Mouse (Mus musculus): ENCODE data around the gene Senp5. TPM values are rescaled to one million over a fixed set of nuclear protein-coding genes. Genes with fewer than 3 reads are reported as not detected.
A peak's percentile ranks its signal among the peaks of the same experiment; 100 is the strongest.
"Not testable (repeated sequence)": the region's sequence is repeated elsewhere in the genome, so short reads cannot be mapped to it uniquely, and the experiment has no call there.

Senp5 gene
- polyA plus RNA-seq, 1 experiment from 2014 or later, result 7.0 TPM

- 82% methylated on average over 4 of the region's 4 CpGs for WGBS
- Histone ChIP-seq H3K4me1 (replicated peaks; ENCODE audit: insufficient read depth, low read length) (no peaks in the 10 kb centered on the region), H3K9ac (ENCODE audit: low read depth, low read length) (no peak overlapping the region), H3K36me3 (ENCODE audit: insufficient read depth, low read length) (peaks cover 36% of the 10 kb centered on the region), H3K27me3 (ENCODE audit: insufficient read depth, low read length) (no peaks in the 10 kb centered on the region), H3K4me3 (replicated peaks; ENCODE audit: low read depth, low read length) (no peak overlapping the region), H3K9me3 (replicated peaks; ENCODE audit: low read length) (no peaks in the 10 kb centered on the region), H3K27ac (no peak overlapping the region), H3K4me2 (ENCODE audit: low read length) (no peak overlapping the region)
- DNase-seq (ENCODE audit: low spot score) (no peak), ATAC-seq (replicated peaks; ENCODE audit: low FRiP score, low read depth) (no peak)
- TF ChIP-seq CTCF (IDR thresholded peaks at IDR 0.05; ENCODE audit: low read depth), result no peak
Observed at GRCm38 (mm10) chr16:31975258-31975657, 27.8 kb downstream of the Senp5 start.

GRCm38 (mm10) chr16:31963224-31963623, 39.9 kb downstream of the Senp5 start:
- no peak overlapping the region for H3K9ac ChIP-seq (ENCODE audit: low read depth, low read length)

GRCm38 (mm10) chr16:31948345-31948774, 54.7 kb downstream of the Senp5 start, which contains the start of the genes 0610012G03Rik and Ncbp2:
TSS of gene 0610012G03Rik (minus strand) at chr16:31948494.
TSS of gene Ncbp2 (plus strand) at chr16:31948513.
- H3K4me1 ChIP-seq (replicated peaks; ENCODE audit: insufficient read depth, low read length), result peaks cover 11% of the 10 kb centered on the region
- peak; percentile 90 for ATAC-seq (replicated peaks; ENCODE audit: low FRiP score, low read depth)
- no peaks in the 10 kb centered on the region for H3K9me3 ChIP-seq (replicated peaks; ENCODE audit: low read length)
- peak within 1 kb of the TSS; percentile 89 for H3K27ac ChIP-seq
- peak within 1 kb of the TSS; percentile 84 for H3K4me3 ChIP-seq (replicated peaks; ENCODE audit: low read depth, low read length)
- peak within 1 kb of the TSS; percentile 84 for H3K9ac ChIP-seq (ENCODE audit: low read depth, low read length)
- H3K27me3 ChIP-seq (ENCODE audit: insufficient read depth, low read length), result no peaks in the 10 kb centered on the region
- peak; percentile 97 for DNase-seq (ENCODE audit: low spot score)
- peak within 1 kb of the TSS; percentile 87 for H3K4me2 ChIP-seq (ENCODE audit: low read length)
- no peak for TF ChIP-seq CTCF (IDR thresholded peaks at IDR 0.05; ENCODE audit: low read depth)
- 0 out of 2 replicates have a peak, but pooled peaks cover 6% of the 10 kb centered on the region for H3K36me3 ChIP-seq (ENCODE audit: insufficient read depth, low read length)
- WGBS, result under 1% methylated on average over 55 of the region's 55 CpGs

More at GRCm38 (mm10) chr16:31963224-31963623, 39.9 kb downstream of the Senp5 start:
- Histone ChIP-seq H3K4me1 (replicated peaks; ENCODE audit: insufficient read depth, low read length) (no peaks in the 10 kb centered on the region), H3K27me3 (ENCODE audit: insufficient read depth, low read length) (no peaks in the 10 kb centered on the region), H3K36me3 (ENCODE audit: insufficient read depth, low read length) (peaks cover 45% of the 10 kb centered on the region), H3K9me3 (replicated peaks; ENCODE audit: low read length) (no peaks in the 10 kb centered on the region), H3K4me2 (ENCODE audit: low read length) (no peak overlapping the region), H3K27ac (no peak overlapping the region), H3K4me3 (replicated peaks; ENCODE audit: low read depth, low read length) (no peak overlapping the region)
- TF ChIP-seq CTCF (IDR thresholded peaks at IDR 0.05; ENCODE audit: low read depth), result no peak
- ATAC-seq (replicated peaks; ENCODE audit: low FRiP score, low read depth) (no peak), DNase-seq (ENCODE audit: low spot score) (no peak)
- WGBS, result 88% methylated on average over 7 of the region's 7 CpGs

- H3K27ac ChIP-seq, result peak overlapping the region; percentile 89
- no peaks in the 10 kb centered on the region for H3K9me3 ChIP-seq (replicated peaks; ENCODE audit: low read length)
- no peaks in the 10 kb centered on the region for H3K27me3 ChIP-seq (ENCODE audit: insufficient read depth, low read length)
- peak overlapping the region; percentile 87 for H3K4me2 ChIP-seq (ENCODE audit: low read length)
- 0 out of 2 replicates have a peak, but pooled peaks cover 6% of the 10 kb centered on the region for H3K36me3 ChIP-seq (ENCODE audit: insufficient read depth, low read length)
- WGBS, result under 1% methylated on average over 38 of the region's 38 CpGs
- TF ChIP-seq CTCF (IDR thresholded peaks at IDR 0.05; ENCODE audit: low read depth), result no peak
- H3K9ac ChIP-seq (ENCODE audit: low read depth, low read length), result peak overlapping the region; percentile 84
- H3K4me1 ChIP-seq (replicated peaks; ENCODE audit: insufficient read depth, low read length), result peaks cover 11% of the 10 kb centered on the region
- DNase-seq (ENCODE audit: low spot score) (no peak), ATAC-seq (replicated peaks; ENCODE audit: low FRiP score, low read depth) (peak; percentile 67; the same call in 1 of the 2 replicates)
- H3K4me3 ChIP-seq (replicated peaks; ENCODE audit: low read depth, low read length), result peak overlapping the region; percentile 84
Observed at GRCm38 (mm10) chr16:31947901-31948316, 55.2 kb downstream of the Senp5 start.

- no peak for TF ChIP-seq CTCF (IDR thresholded peaks at IDR 0.05; ENCODE audit: low read depth)
- no peaks in the 10 kb centered on the region for H3K27me3 ChIP-seq (ENCODE audit: insufficient read depth, low read length)
- no peaks in the 10 kb centered on the region for H3K9me3 ChIP-seq (replicated peaks; ENCODE audit: low read length)
- H3K4me2 ChIP-seq (ENCODE audit: low read length), result peak overlapping the region; percentile 87
- 0 out of 2 replicates have a peak, but pooled peaks cover 6% of the 10 kb centered on the region for H3K36me3 ChIP-seq (ENCODE audit: insufficient read depth, low read length)
- no peak for DNase-seq (ENCODE audit: low spot score)
- peak overlapping the region; percentile 84 for H3K9ac ChIP-seq (ENCODE audit: low read depth, low read length)
- H3K4me1 ChIP-seq (replicated peaks; ENCODE audit: insufficient read depth, low read length), result peaks cover 11% of the 10 kb centered on the region
- ATAC-seq (replicated peaks; ENCODE audit: low FRiP score, low read depth), result no peak
- peak overlapping the region; percentile 89; the same call in 1 of the 2 replicates for H3K27ac ChIP-seq
- H3K4me3 ChIP-seq (replicated peaks; ENCODE audit: low read depth, low read length), result peak overlapping the region; percentile 84
- WGBS, result 25% methylated on average over 8 of the region's 8 CpGs
Observed at GRCm38 (mm10) chr16:31947333-31947732, 55.8 kb downstream of the Senp5 start.

GRCm38 (mm10) chr16:31945986-31946385, 57.1 kb downstream of the Senp5 start:
- not testable (repeated sequence) for DNase-seq (ENCODE audit: low spot score); H3K9me3 ChIP-seq (replicated peaks; ENCODE audit: low read length); H3K36me3 ChIP-seq (ENCODE audit: insufficient read depth, low read length); ATAC-seq (replicated peaks; ENCODE audit: low FRiP score, low read depth); H3K27ac ChIP-seq; H3K4me2 ChIP-seq (ENCODE audit: low read length); H3K9ac ChIP-seq (ENCODE audit: low read depth, low read length); H3K4me3 ChIP-seq (replicated peaks; ENCODE audit: low read depth, low read length); H3K27me3 ChIP-seq (ENCODE audit: insufficient read depth, low read length)
- 90% methylated on average over 6 of the region's 6 CpGs for WGBS
- peaks cover 11% of the 10 kb centered on the region for H3K4me1 ChIP-seq (replicated peaks; ENCODE audit: insufficient read depth, low read length)

Measured in kidney, postnatal 0 days (tissue).